Mouse (Mus musculus) hindbrain, embryonic 15.5 days (tissue): ENCODE results near the gene Ppp3cb. TPM values are rescaled to one million over a fixed set of nuclear protein-coding genes. Genes with fewer than 3 reads are reported as not detected.

Experiments used
- polyA plus RNA-seq: library from polyadenylated mRNA; unstranded; fragments of >200 nt; fragmentation: Nextera tagmentation; extraction: Ambion mirVana; gene quantifications from 2 replicates; pipeline ENCODE4 v1.2.1, GENCODE M21; 2015

Gene Ppp3cb
- polyA plus RNA-seq, 1 experiment from 2014 or later = 90.7 TPM

Other genes with a start within 250 kb of the Ppp3cb start
- 47.9 and 49.6 TPM in 2 replicates for gene Ecd, start 198.5 kb downstream of the Ppp3cb start, polyA plus RNA-seq
- gene Fam149b, start 198.4 kb downstream of the Ppp3cb start, polyA plus RNA-seq = 40.0 and 43.0 TPM in 2 replicates
- 125 and 131 TPM in 2 replicates for gene Dnajc9, start 157.7 kb downstream of the Ppp3cb start, polyA plus RNA-seq
- gene Mrps16, start 152.9 kb downstream of the Ppp3cb start, polyA plus RNA-seq = 65.4 and 67.4 TPM in 2 replicates
- gene Cfap70, start 94.3 kb downstream of the Ppp3cb start, polyA plus RNA-seq = 1.1 and 1.5 TPM in 2 replicates
- gene Anxa7, start 66.4 kb downstream of the Ppp3cb start, polyA plus RNA-seq = 15.8 and 20.6 TPM in 2 replicates
- gene Mss51, start 49.7 kb downstream of the Ppp3cb start, polyA plus RNA-seq = 0.39 and 0.67 TPM in 2 replicates
- gene Usp54, start 94.5 kb upstream of the Ppp3cb start, polyA plus RNA-seq = 10.3 and 11.2 TPM in 2 replicates
- 0.25 TPM in 1 of 2 replicates, not detected in the other for gene Myoz1, start 110.0 kb upstream of the Ppp3cb start, polyA plus RNA-seq
- gene Synpo2l, start 121.8 kb upstream of the Ppp3cb start, polyA plus RNA-seq = 0.13 and 0.14 TPM in 2 replicates
- 89.5 and 101 TPM in 2 replicates for gene Sec24c, start 127.7 kb upstream of the Ppp3cb start, polyA plus RNA-seq
- 29.8 and 30.4 TPM in 2 replicates for gene Fut11, start 148.4 kb upstream of the Ppp3cb start, polyA plus RNA-seq
- 172 and 184 TPM in 2 replicates for gene Chchd1, start 156.4 kb upstream of the Ppp3cb start, polyA plus RNA-seq
- 45.1 and 46.9 TPM in 2 replicates for gene Zswim8, start 161.0 kb upstream of the Ppp3cb start, polyA plus RNA-seq
- 18.6 and 19.9 TPM in 2 replicates for gene Ndst2, start 188.0 kb upstream of the Ppp3cb start, polyA plus RNA-seq
- 161 and 183 TPM in 2 replicates for gene Camk2g, start 247.5 kb upstream of the Ppp3cb start, polyA plus RNA-seq